Mouse (Mus musculus): ENCODE data around the gene Pcbp4.
A peak's percentile ranks its signal among the peaks of the same experiment; 100 is the strongest.

Gene Pcbp4

GRCm38 (mm10) chr9:106447348-106447747 is 5.7 kb upstream of the Pcbp4 start, which contains the start of the genes Abhd14b and Abhd14a:
TSS of gene Abhd14b (plus strand) at chr9:106447459.
TSS of gene Abhd14a (minus strand) at chr9:106447678.
- DNase-seq: peak; percentile 95

GRCm38 (mm10) chr9:106447951-106448350 is 5.1 kb upstream of the Pcbp4 start:
- peak; percentile 51 to 55 for DNase-seq

- DNase-seq: peak; percentile 85 to 87
These were observed 4.5 kb upstream of the Pcbp4 start for GRCm38 (mm10) chr9:106448498-106449031.

- peak; percentile 47 to 50 for DNase-seq
These were observed 3.1 kb upstream of the Pcbp4 start for GRCm38 (mm10) chr9:106449947-106450346.

GRCm38 (mm10) chr9:106450661-106451060 is 2.4 kb upstream of the Pcbp4 start:
- DNase-seq: peak; percentile 88 to 90

GRCm38 (mm10) chr9:106451298-106451697 is 1.8 kb upstream of the Pcbp4 start:
- peak in 1 of 2 experiments; percentile 35 for DNase-seq

- DNase-seq: no peak
These were observed 1.2 kb upstream of the Pcbp4 start for GRCm38 (mm10) chr9:106451899-106452298.

GRCm38 (mm10) chr9:106452351-106452750 is 740 bp upstream of the Pcbp4 start:
- DNase-seq: peak in 1 of 2 experiments; percentile 40

- peak; percentile 93 to 94 for DNase-seq
These were observed 270 bp upstream of the Pcbp4 start for GRCm38 (mm10) chr9:106452821-106453220.

- peak; percentile 67 to 72 for DNase-seq
These were observed 1.1 kb downstream of the Pcbp4 start for GRCm38 (mm10) chr9:106454071-106454761.

- peak; percentile 38 to 50 for DNase-seq
These were observed 2.0 kb downstream of the Pcbp4 start for GRCm38 (mm10) chr9:106454888-106455681.

- peak; percentile 61 to 81 for DNase-seq
These were observed 3.5 kb downstream of the Pcbp4 start for GRCm38 (mm10) chr9:106456325-106457162.

- peak; percentile 45 to 60 for DNase-seq
These were observed 4.1 kb downstream of the Pcbp4 start for GRCm38 (mm10) chr9:106457163-106457559.

- DNase-seq: peak; percentile 49 to 58
These were observed 4.8 kb downstream of the Pcbp4 start for GRCm38 (mm10) chr9:106457920-106458319.

GRCm38 (mm10) chr9:106459946-106460345 is 6.9 kb downstream of the Pcbp4 start:
- peak; percentile 42 to 50 for DNase-seq

GRCm38 (mm10) chr9:106460401-106461025 is 7.4 kb downstream of the Pcbp4 start:
- peak; percentile 63 to 73 for DNase-seq

GRCm38 (mm10) chr9:106461026-106461415 is 7.9 kb downstream of the Pcbp4 start:
- DNase-seq: no peak

GRCm38 (mm10) chr9:106461641-106462429 is 8.7 kb downstream of the Pcbp4 start:
- DNase-seq: peak; percentile 37 to 49

- peak; percentile 45 to 48 for DNase-seq
These were observed 9.3 kb downstream of the Pcbp4 start for GRCm38 (mm10) chr9:106462430-106462800.

GRCm38 (mm10) chr9:106463122-106464063 is 10.3 kb downstream of the Pcbp4 start:
- DNase-seq: peak; percentile 85 to 93
